Mouse (Mus musculus): ENCODE results near the gene Dclre1c. TPM values are rescaled to one million over a fixed set of nuclear protein-coding genes. Genes with fewer than 3 reads are reported as not detected.

The Dclre1c gene
- 9.1 and 11.5 TPM in 2 replicates for polyA plus RNA-seq (2012; rRNA removed)

DNA sequence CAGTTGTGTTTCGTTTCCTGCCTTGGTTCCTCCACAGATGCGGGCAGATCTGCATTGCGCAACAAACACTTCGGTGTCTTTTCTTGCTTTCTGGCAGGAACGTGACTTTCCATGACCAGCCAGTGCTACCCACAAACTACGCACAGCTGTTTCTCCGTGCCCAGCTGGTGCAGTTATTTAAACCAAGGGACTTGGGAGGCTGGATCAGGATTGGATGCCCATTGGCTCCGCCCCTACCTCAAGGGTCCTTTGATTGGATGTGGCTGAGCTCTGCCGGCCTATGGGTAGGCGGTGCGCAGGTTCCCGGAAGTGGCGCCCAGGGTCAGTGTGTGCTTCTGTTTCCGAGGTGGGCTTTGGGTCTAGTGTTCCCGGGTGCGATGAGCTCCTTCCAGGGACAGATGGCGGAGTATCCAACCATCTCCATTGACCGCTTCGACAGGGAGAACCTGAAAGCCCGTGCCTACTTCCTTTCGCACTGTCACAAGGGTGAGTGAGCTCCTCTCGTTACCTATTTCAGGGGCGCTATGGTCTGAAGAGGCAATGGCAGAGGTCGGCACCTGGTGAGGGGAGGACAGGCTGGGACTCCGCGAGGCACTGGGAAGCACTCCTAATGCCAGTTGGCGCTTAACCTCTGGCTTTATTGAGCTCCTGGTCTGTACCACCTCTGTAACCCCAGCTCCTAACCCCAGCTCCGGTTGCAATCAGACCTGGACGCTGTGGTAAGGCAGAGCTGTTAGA, at the start of gene Dclre1c:
Dclre1c (plus strand) TSS at position 291 of the 738 bp plus-strand sequence.

DNA sequence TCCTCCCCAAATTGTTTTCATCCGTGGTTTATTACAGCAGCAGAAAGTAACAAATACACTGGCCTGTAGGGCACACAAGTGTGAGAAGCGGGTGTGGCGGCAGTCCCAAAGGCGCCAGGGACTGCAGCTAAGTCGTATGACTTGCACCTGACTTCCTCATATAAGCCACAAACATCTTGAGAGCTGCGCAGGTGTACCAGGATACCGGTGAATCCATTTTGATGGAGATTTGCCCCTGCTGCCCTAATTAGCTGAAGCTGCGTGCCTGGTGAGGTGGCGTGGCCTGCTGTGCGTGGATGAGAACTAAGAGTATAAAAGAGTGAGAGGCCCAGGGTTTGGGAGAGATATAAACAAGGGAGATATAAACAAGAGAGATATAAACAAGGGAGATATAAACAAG, 26.8 kb upstream of the Dclre1c start, which contains the start of gene Olah:
Olah (minus strand) TSS at position 101 of the 400 bp plus-strand sequence.

DNA sequence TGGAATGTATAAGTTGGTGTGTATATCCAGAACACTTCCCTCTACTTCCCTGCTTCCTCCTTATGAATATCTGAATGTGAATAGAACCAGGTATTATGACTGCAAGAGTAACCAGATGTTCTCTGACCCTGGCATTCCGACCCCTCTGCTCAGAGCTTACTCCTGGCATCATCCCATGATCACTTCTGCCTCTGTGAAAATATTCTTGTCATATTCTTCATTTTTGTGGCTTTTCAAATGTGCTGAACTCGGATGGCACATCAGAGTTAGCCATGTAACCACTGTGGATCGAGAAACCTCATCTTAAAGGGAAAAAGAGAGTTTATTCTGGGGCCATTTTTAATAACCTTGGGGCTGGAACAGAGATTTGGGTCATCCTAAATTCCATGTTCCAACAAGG, 1.4 kb upstream of the Dclre1c start, which contains the start of gene Meig1:
Meig1 (minus strand) TSS at position 101 of the 400 bp plus-strand sequence.

DNA sequence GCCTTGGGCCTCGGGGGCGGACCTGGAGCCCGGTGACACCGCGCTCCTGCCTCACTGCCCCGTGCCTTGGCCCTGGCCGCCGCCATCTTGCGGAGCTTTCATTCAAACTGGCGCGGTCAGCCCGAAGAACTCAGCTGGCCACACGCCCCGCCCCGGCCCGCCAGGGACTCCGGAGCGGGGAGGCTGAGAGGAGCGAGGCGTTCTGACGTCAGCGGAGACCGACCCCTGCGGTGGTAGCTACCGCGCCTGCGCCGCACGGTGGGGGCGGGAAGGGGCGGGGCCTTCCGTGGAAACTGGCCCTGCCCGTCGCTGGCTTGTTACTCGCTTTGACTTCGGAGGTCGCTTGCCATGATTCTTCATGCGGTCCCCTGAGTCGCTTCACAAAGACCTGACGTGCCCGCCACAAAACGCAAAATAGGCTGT, 50.9 kb downstream of the Dclre1c start, which contains the start of gene Suv39h2:
Suv39h2 (minus strand) TSS at position 171 of the 423 bp plus-strand sequence.

DNA sequence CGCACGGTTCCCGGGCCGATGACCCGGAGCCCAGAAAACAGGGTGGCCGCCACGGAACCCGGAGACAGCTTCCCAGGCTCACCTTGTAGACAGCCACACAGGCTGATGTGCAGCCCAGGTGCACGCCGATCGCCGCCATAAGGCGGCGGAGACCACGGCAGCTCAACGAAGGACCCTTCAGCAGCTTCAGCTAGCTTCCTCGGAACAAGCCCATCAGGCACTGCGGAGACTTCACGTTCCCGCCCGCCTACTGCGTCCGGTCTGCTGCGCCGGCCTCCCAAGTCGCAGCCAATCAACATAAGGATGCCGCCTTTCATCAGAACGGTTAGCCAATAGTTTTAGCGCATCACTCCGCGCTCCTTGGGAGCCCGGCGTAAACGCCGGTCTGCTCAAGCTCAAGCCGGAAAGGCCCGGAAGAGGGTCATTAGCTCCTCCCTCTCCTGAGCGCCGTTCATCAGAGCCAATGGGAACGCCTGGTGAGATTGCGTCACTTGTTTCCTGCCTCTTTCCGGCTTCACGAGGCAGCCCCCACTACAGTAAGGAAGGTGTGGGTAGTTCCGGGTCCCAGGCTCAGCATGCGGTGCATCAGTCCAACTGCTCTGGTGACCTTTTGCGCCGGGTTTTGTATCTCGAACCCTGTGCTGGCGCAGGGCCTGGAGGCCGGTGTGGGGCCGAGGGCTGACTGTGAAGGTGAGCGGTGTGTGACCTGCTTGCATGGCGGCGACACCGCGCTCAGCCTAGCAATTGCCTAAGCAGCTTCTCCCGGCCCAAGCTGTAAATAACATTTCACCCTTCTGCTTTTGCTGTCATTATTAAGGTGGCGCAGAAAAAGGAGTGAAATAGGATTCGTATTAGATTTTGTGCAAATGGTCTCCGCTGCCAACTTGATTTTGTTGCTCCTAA, 88.9 kb downstream of the Dclre1c start, which contains the start of the genes Gm45902, Hspa14 and Cdnf:
Gm45902 (minus strand) TSS at position 239 of the 903 bp plus-strand sequence.
Hspa14 (minus strand) TSS at position 263 of the 903 bp plus-strand sequence.
Cdnf (plus strand) TSS at position 479 of the 903 bp plus-strand sequence.

Other genes starting within 250 kb of the Dclre1c start
- gene Nmt2, start 139.9 kb upstream of the Dclre1c start, polyA plus RNA-seq (2012; rRNA removed) = 19.0 and 24.8 TPM in 2 replicates
- gene Rpp38, start 91.5 kb upstream of the Dclre1c start, polyA plus RNA-seq (2012; rRNA removed) = 15.8 and 16.1 TPM in 2 replicates
- gene Acbd7, start 88.0 kb upstream of the Dclre1c start, polyA plus RNA-seq (2012; rRNA removed) = 0.29 and 0.49 TPM in 2 replicates
- not detected in 2 replicates for gene Olah, start 26.9 kb upstream of the Dclre1c start, polyA plus RNA-seq (2012; rRNA removed)
- 0.17 and 0.47 TPM in 2 replicates for gene Meig1, start 1.5 kb upstream of the Dclre1c start, polyA plus RNA-seq (2012; rRNA removed)
- 21.6 and 23.6 TPM in 2 replicates for gene Suv39h2, start 50.9 kb downstream of the Dclre1c start, polyA plus RNA-seq (2012; rRNA removed)
- gene Gm45902, start 88.7 kb downstream of the Dclre1c start, polyA plus RNA-seq (2012; rRNA removed) = 5.7 and 7.0 TPM in 2 replicates
- gene Hspa14, start 88.7 kb downstream of the Dclre1c start, polyA plus RNA-seq (2012; rRNA removed) = 81.3 and 98.4 TPM in 2 replicates
- gene Cdnf, start 88.9 kb downstream of the Dclre1c start, polyA plus RNA-seq (2012; rRNA removed) = 0.47 and 0.66 TPM in 2 replicates
- gene Fam107b, start 146.4 kb downstream of the Dclre1c start, polyA plus RNA-seq (2012; rRNA removed) = 35.0 and 44.5 TPM in 2 replicates

Measured in central nervous system, embryonic 11.5 days (tissue).